Mouse (Mus musculus): ENCODE results near the gene Slc26a1. TPM values are rescaled to one million over a fixed set of nuclear protein-coding genes. Genes with fewer than 3 reads are reported as not detected.

Slc26a1 gene
- polyA plus RNA-seq, 1 experiment from 2014 or later: 2.1 TPM

- peaks cover under 1% of the 10 kb centered on the region; the same call in 1 of the 2 replicates for H3K36me3 ChIP-seq (ENCODE audit: control insufficient read depth, insufficient read depth, low read length)
- peak overlapping the region; percentile 55 for H3K4me2 ChIP-seq (ENCODE audit: low read length)
- no peaks in the 10 kb centered on the region for H3K27me3 ChIP-seq (replicated peaks; ENCODE audit: control insufficient read depth, insufficient read depth, low read length)
- peak overlapping the region; percentile 59 for H3K9ac ChIP-seq (ENCODE audit: low read length)
- no peak for DNase-seq (ENCODE audit: low spot score)
- ATAC-seq: no peak; the same call in 1 of the 2 replicates
- H3K4me1 ChIP-seq (ENCODE audit: control insufficient read depth, insufficient read depth, low read length): peaks cover 11% of the 10 kb centered on the region
- peak overlapping the region; percentile 75; the same call in 1 of the 2 replicates for H3K27ac ChIP-seq (ENCODE audit: low read depth, low read length)
- peak overlapping the region; percentile 51 for H3K4me3 ChIP-seq (ENCODE audit: low read depth, low read length)
- WGBS: 8% methylated on average over 3 of the region's 3 CpGs
- no peaks in the 10 kb centered on the region for H3K9me3 ChIP-seq (replicated peaks; ENCODE audit: control insufficient read depth, low read length)
Observed at GRCm38 (mm10) chr5:108668387-108668932, 6.9 kb downstream of the Slc26a1 start.

DNA sequence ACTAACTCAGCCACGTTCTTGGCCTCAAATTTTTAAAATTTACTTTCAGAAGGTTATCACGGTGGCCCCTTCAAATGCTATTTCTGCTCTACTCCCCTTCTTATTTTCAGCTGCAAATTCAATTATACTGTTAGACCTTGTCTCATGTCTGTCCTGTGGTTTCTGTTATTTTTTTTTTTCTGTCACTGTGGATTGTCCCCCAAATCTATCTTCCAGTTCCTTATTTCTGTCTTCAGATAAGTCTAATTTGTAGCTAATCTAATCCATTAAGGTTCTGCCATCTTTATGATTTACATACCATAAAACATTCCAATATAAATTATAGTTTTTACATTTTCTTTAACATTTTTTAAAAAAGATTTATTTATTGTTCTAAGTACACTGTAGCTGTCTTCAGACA lies 8.0 kb downstream of the Slc26a1 start:
- Histone ChIP-seq H3K27ac (ENCODE audit: low read depth, low read length) (no peak overlapping the region), H3K9ac (ENCODE audit: low read length) (no peak overlapping the region), H3K4me1 (ENCODE audit: control insufficient read depth, insufficient read depth, low read length) (peaks cover 11% of the 10 kb centered on the region), H3K27me3 (replicated peaks; ENCODE audit: control insufficient read depth, insufficient read depth, low read length) (no peaks in the 10 kb centered on the region), H3K4me3 (ENCODE audit: low read depth, low read length) (no peak overlapping the region), H3K36me3 (ENCODE audit: control insufficient read depth, insufficient read depth, low read length) (no peaks in the 10 kb centered on the region), H3K9me3 (replicated peaks; ENCODE audit: control insufficient read depth, low read length) (no peaks in the 10 kb centered on the region), H3K4me2 (ENCODE audit: low read length) (no peak overlapping the region)
- no peak for ATAC-seq
- WGBS: 92% methylated on average over 2 of the region's 2 CpGs
- DNase-seq (ENCODE audit: low spot score): no peak

DNA sequence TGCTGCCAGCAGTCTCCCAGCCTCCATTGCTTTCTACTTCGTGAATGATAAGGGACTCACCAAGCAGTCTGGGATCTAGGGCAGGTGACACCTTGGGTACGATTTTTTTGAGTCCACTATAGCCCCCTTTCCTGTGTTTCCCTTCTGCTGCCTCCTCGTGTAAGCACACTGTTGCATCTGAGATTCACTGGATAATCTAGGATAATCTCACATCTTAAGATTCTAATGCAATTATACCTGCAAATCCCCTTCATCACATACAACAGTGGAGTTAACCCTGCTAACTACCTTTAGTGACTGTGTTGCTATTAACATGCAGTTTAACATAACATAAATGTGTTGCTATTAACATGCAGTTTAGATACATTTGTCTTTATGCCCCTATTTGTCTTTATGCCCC lies 10.3 kb downstream of the Slc26a1 start:
- no peak for ATAC-seq
- no peaks in the 10 kb centered on the region for H3K27me3 ChIP-seq (replicated peaks; ENCODE audit: control insufficient read depth, insufficient read depth, low read length)
- H3K4me2 ChIP-seq (ENCODE audit: low read length): no peak overlapping the region
- H3K9me3 ChIP-seq (replicated peaks; ENCODE audit: control insufficient read depth, low read length): no peaks in the 10 kb centered on the region
- no peaks in the 10 kb centered on the region for H3K36me3 ChIP-seq (ENCODE audit: control insufficient read depth, insufficient read depth, low read length)
- no peak overlapping the region for H3K4me3 ChIP-seq (ENCODE audit: low read depth, low read length)
- H3K9ac ChIP-seq (ENCODE audit: low read length): no peak overlapping the region
- no peak for DNase-seq (ENCODE audit: low spot score)
- no peak overlapping the region for H3K27ac ChIP-seq (ENCODE audit: low read depth, low read length)
- WGBS: 50% methylated on average over 3 of the region's 3 CpGs
- peaks cover 11% of the 10 kb centered on the region for H3K4me1 ChIP-seq (ENCODE audit: control insufficient read depth, insufficient read depth, low read length)

DNA sequence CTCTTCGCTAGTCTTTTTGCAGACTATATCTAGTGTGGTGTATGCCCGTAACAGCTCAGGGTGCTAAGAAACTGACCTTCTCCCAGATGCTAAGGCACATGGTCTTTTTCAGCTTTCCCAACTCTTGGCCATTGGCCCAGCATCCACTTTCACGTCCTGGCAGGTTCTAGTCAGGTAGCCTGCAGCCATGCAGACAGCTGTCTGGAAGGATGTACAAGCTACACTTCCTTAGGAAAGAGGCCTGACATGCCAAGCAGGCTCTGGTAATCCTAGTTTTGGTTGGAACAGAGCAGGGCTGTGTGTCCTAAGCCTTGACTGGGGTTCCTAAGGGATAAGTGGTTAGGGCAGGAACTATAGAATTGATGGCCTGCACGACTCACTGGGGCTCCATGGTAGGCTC lies 12.6 kb downstream of the Slc26a1 start:
- H3K36me3 ChIP-seq (ENCODE audit: control insufficient read depth, insufficient read depth, low read length): peaks cover 5% of the 10 kb centered on the region; the same call in 1 of the 2 replicates
- H3K9me3 ChIP-seq (replicated peaks; ENCODE audit: control insufficient read depth, low read length): no peaks in the 10 kb centered on the region
- ATAC-seq (no peak), DNase-seq (ENCODE audit: low spot score) (no peak)
- peaks cover 9% of the 10 kb centered on the region for H3K4me1 ChIP-seq (ENCODE audit: control insufficient read depth, insufficient read depth, low read length)
- H3K27me3 ChIP-seq (replicated peaks; ENCODE audit: control insufficient read depth, insufficient read depth, low read length): no peaks in the 10 kb centered on the region
- no peak overlapping the region for H3K4me2 ChIP-seq (ENCODE audit: low read length)
- no peak overlapping the region for H3K9ac ChIP-seq (ENCODE audit: low read length)
- no peak overlapping the region for H3K27ac ChIP-seq (ENCODE audit: low read depth, low read length)
- H3K4me3 ChIP-seq (ENCODE audit: low read depth, low read length): no peak overlapping the region
- 80% methylated on average over 4 of the region's 4 CpGs for WGBS

- H3K9me3 ChIP-seq (replicated peaks; ENCODE audit: control insufficient read depth, low read length): no peaks in the 10 kb centered on the region
- peaks cover 9% of the 10 kb centered on the region for H3K4me1 ChIP-seq (ENCODE audit: control insufficient read depth, insufficient read depth, low read length)
- peak overlapping the region; percentile 94 for H3K4me2 ChIP-seq (ENCODE audit: low read length)
- H3K27ac ChIP-seq (ENCODE audit: low read depth, low read length): no peak overlapping the region
- ATAC-seq (peak; percentile 99), DNase-seq (ENCODE audit: low spot score) (peak; percentile 93)
- peak overlapping the region; percentile 95 for H3K9ac ChIP-seq (ENCODE audit: low read length)
- WGBS: 9% methylated on average over 36 of the region's 36 CpGs
- H3K27me3 ChIP-seq (replicated peaks; ENCODE audit: control insufficient read depth, insufficient read depth, low read length): no peaks in the 10 kb centered on the region
- H3K36me3 ChIP-seq (ENCODE audit: control insufficient read depth, insufficient read depth, low read length): peaks cover 17% of the 10 kb centered on the region
- peak overlapping the region; percentile 85 for H3K4me3 ChIP-seq (ENCODE audit: low read depth, low read length)
Observed at GRCm38 (mm10) chr5:108660632-108661268, 14.6 kb downstream of the Slc26a1 start.

DNA sequence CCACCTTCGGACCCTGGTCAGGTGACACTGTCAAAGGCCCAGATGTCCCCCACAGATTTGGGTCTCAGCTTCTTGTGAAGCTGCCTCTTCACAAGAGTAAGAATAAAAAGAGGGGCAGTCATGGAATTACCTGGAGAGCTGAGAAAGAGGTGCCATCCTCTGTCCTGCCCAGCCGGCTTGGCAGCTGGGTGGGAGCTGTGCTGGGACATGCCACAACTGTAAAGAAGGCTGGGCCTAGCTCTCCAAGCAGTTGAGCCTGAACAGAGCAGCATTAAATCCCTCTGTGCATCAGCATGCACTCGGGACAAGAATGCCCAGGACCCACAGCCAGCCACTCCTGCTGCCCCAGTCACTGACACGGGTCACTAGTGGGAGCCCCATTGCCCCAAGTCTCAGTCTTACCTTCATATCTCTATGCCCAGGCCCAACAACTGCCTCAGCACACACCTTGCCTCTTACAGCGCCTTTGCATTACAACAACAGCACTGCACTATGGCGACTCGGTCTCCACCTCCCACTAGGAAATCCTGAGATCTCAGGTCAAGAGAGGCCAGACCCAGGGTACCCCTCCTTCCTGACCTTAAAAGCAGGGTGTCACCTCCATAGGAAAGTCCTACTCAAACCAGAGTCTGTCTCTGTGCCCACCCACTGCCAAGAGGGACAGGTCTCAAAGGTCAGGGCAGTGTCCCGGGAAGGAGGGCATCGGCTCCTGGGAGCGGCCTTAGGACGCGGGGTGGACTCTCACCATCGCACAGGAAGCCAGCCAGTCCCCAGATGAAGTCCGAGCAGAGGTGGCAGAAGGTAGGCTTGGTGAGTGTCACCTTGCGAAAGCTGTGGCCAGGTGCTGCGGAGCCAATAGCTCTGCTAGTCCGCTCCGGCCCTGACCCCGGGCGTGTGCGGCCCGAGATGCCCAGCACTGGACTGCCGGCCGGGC lies 15.4 kb downstream of the Slc26a1 start, which contains the start of gene Idua:
Idua (plus strand) TSS at position 634 of the 934 bp plus-strand sequence.
- no peak for DNase-seq (ENCODE audit: low spot score)
- Histone ChIP-seq H3K4me2 (ENCODE audit: low read length) (peak within 1 kb of the TSS; percentile 94), H3K27ac (ENCODE audit: low read depth, low read length) (no peak within 1 kb of the TSS), H3K4me3 (ENCODE audit: low read depth, low read length) (peak within 1 kb of the TSS; percentile 85), H3K4me1 (ENCODE audit: control insufficient read depth, insufficient read depth, low read length) (peaks cover 9% of the 10 kb centered on the region), H3K9me3 (replicated peaks; ENCODE audit: control insufficient read depth, low read length) (no peaks in the 10 kb centered on the region), H3K9ac (ENCODE audit: low read length) (peak within 1 kb of the TSS; percentile 95), H3K27me3 (replicated peaks; ENCODE audit: control insufficient read depth, insufficient read depth, low read length) (no peaks in the 10 kb centered on the region), H3K36me3 (ENCODE audit: control insufficient read depth, insufficient read depth, low read length) (peaks cover 23% of the 10 kb centered on the region)
- 10% methylated on average over 24 of the region's 24 CpGs for WGBS
- peak; percentile 6; the same call in 1 of the 2 replicates for ATAC-seq

DNA sequence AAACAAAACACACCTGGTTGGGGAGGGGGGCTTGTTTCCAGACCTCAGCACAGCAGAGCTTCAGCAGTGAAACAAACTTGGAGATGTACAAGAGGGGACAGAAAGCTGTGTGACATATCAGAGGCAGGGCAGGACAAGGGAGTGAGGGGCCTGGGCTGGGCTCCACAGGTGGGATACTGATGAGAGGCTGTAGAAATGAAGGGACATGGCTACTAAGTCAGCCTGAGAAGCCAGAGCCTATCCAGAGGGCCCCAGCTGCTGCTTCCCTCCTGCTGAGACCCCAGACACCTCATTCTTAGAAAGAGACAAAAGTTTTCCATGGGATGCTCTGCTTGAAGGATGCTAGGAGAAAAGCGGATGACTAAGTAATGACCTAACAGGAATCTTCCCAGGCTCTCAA lies 16.8 kb downstream of the Slc26a1 start:
- ATAC-seq: no peak
- no peak overlapping the region for H3K9ac ChIP-seq (ENCODE audit: low read length)
- H3K27me3 ChIP-seq (replicated peaks; ENCODE audit: control insufficient read depth, insufficient read depth, low read length): no peaks in the 10 kb centered on the region
- no peak overlapping the region for H3K4me3 ChIP-seq (ENCODE audit: low read depth, low read length)
- H3K27ac ChIP-seq (ENCODE audit: low read depth, low read length): no peak overlapping the region
- H3K4me1 ChIP-seq (ENCODE audit: control insufficient read depth, insufficient read depth, low read length): peaks cover 9% of the 10 kb centered on the region
- WGBS: 89% methylated on average over 1 of the region's 1 CpGs
- no peak for DNase-seq (ENCODE audit: low spot score)
- H3K4me2 ChIP-seq (ENCODE audit: low read length): no peak overlapping the region
- no peaks in the 10 kb centered on the region for H3K9me3 ChIP-seq (replicated peaks; ENCODE audit: control insufficient read depth, low read length)
- H3K36me3 ChIP-seq (ENCODE audit: control insufficient read depth, insufficient read depth, low read length): peaks cover 37% of the 10 kb centered on the region

- Histone ChIP-seq H3K36me3 (ENCODE audit: control insufficient read depth, insufficient read depth, low read length) (peaks cover 49% of the 10 kb centered on the region), H3K27me3 (replicated peaks; ENCODE audit: control insufficient read depth, insufficient read depth, low read length) (no peaks in the 10 kb centered on the region), H3K9me3 (replicated peaks; ENCODE audit: control insufficient read depth, low read length) (no peaks in the 10 kb centered on the region), H3K27ac (ENCODE audit: low read depth, low read length) (no peak overlapping the region), H3K4me2 (ENCODE audit: low read length) (no peak overlapping the region), H3K9ac (ENCODE audit: low read length) (no peak overlapping the region), H3K4me1 (ENCODE audit: control insufficient read depth, insufficient read depth, low read length) (peaks cover 9% of the 10 kb centered on the region), H3K4me3 (ENCODE audit: low read depth, low read length) (no peak overlapping the region)
- ATAC-seq (no peak), DNase-seq (ENCODE audit: low spot score) (no peak)
- WGBS: 85% methylated on average over 5 of the region's 5 CpGs
Observed at GRCm38 (mm10) chr5:108657406-108657805, 18.0 kb downstream of the Slc26a1 start.

Measured in forebrain, embryonic 14.5 days (tissue).